Mouse (Mus musculus) olfactory bulb, adult 2 months (tissue): ENCODE measurements around the gene Stk10.

Experiments
- CTCF ChIP-seq: fragments of 200-500 bp; IDR thresholded peaks from 2 replicates; pipeline ENCODE4 v1.5.1; 2012; ENCODE audit warnings: low read depth, mild to moderate bottlenecking, low read length, moderate library complexity; ENCODE audit not compliant: insufficient read depth
- POLR2A ChIP-seq: fragments of 200-500 bp; IDR thresholded peaks from 2 replicates; pipeline ENCODE4 v1.6.1; 2012; ENCODE audit warnings: mild to moderate bottlenecking, low read depth, low read length, moderate library complexity; ENCODE audit not compliant: insufficient read depth

GRCm38 (mm10) chr11:32651723-32652122 is 118.6 kb downstream of the Stk10 start:
- no peak for TF ChIP-seq CTCF
- no peak for TF ChIP-seq POLR2A
